Mouse (Mus musculus): ENCODE data around the gene Ipmk. TPM values are rescaled to one million over a fixed set of nuclear protein-coding genes. Genes with fewer than 3 reads are reported as not detected.

Gene Ipmk
- polyA plus RNA-seq, 1 experiment from 2014 or later = 10.7 TPM

Other genes with a start within 250 kb of the Ipmk start
- 2.9 and 3.1 TPM in 2 replicates for gene Bicc1, start 188.1 kb upstream of the Ipmk start, polyA plus RNA-seq (2015; fragmentation: Nextera tagmentation; extraction: Ambion mirVana)
- 110 and 116 TPM in 2 replicates for gene Tfam, start 109.5 kb upstream of the Ipmk start, polyA plus RNA-seq (2015; fragmentation: Nextera tagmentation; extraction: Ambion mirVana)
- 36.9 and 44.3 TPM in 2 replicates for gene Ube2d1, start 62.5 kb upstream of the Ipmk start, polyA plus RNA-seq (2015; fragmentation: Nextera tagmentation; extraction: Ambion mirVana)
- gene Cisd1, start 2.8 kb upstream of the Ipmk start, polyA plus RNA-seq (2015; fragmentation: Nextera tagmentation; extraction: Ambion mirVana) = 143 and 149 TPM in 2 replicates